Mouse (Mus musculus) CD4-positive helper T cell, adult 2 months (primary cell): Measurements from ENCODE around the gene Lgi1.
A peak's percentile ranks its signal among the peaks of the same experiment; 100 is the strongest.

Experiments
- DNase-seq: peaks from one replicate; pipeline ENCODE4 v3.0.0-alpha.2; 2012; ENCODE audit warnings: low read depth, missing footprints, low spot score

The Lgi1 gene

GRCm38 (mm10) chr19:38263829-38264504, 369 bp upstream of the Lgi1 start:
- DNase-seq: no peak

GRCm38 (mm10) chr19:38265767-38266166, 1.4 kb downstream of the Lgi1 start:
- no peak for DNase-seq

DNA sequence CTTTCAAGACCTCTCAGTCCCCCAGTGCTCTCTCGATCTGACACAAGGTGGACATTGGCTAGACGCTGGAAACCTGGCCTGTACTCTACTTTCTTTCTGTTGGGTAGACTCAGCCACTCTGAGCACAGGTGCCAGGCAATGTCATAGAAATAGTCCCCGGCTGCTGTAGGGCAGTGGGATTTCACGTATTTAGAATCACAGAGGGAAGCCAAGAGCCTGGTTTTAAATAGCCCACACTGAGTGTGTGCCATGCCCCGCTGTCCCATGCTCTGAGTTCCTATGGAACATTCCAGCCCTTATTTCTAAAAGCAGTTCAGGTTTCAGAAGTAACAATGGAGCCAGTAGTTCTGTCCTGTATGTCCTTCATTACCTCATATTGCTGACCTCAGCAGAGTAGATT, 3.1 kb downstream of the Lgi1 start:
- no peak for DNase-seq

DNA sequence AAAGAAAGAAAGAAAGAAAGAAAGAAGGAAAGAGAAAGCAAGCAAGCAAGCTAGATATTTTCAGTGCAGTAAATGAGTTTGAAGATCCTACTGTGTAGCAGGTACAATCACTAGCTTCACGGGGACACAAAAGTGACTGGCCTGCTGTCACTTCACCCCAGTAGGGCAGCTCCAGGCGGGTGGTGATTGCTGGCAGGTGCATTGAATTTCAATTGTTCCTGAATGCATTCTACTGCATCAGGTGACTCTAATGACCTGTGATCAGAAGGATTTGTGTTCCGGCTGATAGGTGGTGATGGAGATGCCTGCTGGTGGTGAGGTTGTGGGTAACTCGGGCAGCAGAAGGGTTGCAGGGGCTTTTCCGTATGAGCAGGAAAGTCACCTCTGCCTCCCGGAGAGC, 6.7 kb downstream of the Lgi1 start:
- DNase-seq: no peak

DNA sequence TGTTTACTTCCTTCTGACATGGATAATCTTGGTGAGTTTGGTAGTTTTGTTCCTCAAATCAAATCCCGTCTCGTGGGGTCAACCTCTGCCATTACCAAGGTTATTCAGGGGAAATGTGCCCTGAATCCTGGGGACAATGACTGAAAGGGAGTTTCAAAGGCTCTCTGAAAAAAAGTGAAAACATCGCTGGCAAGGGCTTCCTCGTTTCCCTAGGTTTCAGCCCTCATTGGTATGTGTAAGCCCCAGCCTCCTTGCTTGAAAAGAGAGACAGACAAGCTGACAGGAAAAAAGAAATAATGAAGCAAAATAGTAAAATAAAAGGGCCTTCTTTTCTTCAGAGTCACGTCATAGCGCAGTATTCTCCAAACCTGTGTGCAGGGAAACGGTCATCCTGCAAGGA, 9.5 kb downstream of the Lgi1 start:
- no peak for DNase-seq

GRCm38 (mm10) chr19:38274747-38275421, 10.5 kb downstream of the Lgi1 start:
- no peak for DNase-seq

DNA sequence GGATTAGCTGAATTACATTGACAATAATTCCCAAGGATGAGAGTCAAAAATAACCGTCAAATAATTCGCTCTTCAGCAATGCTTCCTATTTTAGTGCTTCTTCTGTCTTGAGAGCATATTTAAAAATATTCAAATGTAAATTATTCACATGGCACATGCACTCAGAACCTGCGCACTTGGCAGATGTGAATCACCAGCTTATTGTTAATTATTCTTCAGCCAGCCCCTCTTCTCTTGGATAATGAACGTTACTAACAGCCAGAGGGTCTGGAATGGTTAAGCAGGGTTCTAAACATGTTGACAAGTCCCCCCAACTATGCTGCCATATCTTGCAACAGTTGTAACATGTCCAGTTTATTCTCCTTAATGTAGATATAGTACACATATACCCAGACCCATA, 11.9 kb downstream of the Lgi1 start:
- DNase-seq: no peak

DNA sequence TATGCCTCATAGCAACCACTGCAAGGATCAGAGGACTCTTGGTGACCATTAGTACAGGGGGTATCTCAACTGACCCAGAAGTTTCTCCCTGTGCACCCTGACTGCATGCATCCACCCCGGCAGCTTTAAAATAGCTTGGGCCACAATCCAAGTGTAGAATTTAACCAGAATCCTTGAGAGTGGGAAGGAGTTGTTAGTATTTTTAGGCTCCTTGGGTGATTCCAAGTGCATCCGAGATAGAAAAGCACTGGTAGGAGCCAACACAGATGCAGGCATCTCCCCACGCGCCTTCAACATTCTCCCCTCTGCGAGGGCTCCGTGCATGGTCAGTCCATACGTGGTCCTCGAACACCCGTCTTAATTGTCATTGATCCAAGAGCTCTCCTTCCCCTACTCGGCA, 15.9 kb downstream of the Lgi1 start:
- DNase-seq: no peak

DNA sequence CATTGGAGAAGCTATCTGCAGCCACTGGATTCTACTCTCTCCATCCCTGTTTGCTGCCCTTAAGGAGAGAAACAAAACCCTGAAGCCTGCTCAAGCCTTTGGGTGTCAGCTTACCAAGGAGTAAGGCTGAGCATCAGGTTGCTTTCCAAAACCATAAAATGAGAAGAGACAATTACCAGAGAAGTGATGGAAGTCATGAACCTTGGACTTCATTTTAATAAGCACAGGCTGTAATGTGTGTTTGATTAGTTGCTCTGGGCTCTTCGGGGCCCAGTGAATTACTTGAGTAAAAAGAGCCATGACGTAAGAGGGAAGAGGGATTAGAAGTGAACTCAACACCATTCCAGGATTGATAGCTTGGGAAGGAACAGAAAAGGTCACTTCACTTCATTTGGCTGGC, 18.1 kb downstream of the Lgi1 start:
- DNase-seq: no peak

- no peak for DNase-seq
Observed at GRCm38 (mm10) chr19:38288556-38288955, 24.2 kb downstream of the Lgi1 start.

- no peak for DNase-seq
Observed at GRCm38 (mm10) chr19:38291432-38291831, 27.1 kb downstream of the Lgi1 start.

- DNase-seq: peak; percentile 47
Observed at GRCm38 (mm10) chr19:38298018-38298626, 33.8 kb downstream of the Lgi1 start.

GRCm38 (mm10) chr19:38308116-38308515, 43.8 kb downstream of the Lgi1 start:
- no peak for DNase-seq

DNA sequence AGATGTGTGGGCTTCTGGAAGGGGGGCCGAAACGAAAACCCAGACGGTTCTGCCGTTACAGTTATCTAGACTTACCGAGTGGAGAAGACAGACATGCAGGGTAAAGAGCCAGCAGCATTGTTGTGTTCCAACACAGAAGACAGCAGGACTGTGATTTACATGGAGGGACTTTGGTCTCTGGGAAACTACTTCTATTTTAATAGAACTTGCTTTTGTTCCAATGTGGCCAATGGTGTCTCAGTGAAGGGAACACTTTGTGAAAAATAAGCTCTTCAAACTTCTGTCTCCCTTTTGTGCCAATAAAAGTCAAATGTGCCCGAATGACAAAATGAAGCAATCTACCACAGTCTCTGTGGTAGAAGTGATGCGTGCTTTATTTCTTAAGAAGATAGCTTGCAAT, 50.8 kb downstream of the Lgi1 start:
- no peak for DNase-seq

GRCm38 (mm10) chr19:38316602-38317313, 52.4 kb downstream of the Lgi1 start:
- no peak for DNase-seq

- DNase-seq: no peak
Observed at GRCm38 (mm10) chr19:38318308-38318707, 54.0 kb downstream of the Lgi1 start.

DNA sequence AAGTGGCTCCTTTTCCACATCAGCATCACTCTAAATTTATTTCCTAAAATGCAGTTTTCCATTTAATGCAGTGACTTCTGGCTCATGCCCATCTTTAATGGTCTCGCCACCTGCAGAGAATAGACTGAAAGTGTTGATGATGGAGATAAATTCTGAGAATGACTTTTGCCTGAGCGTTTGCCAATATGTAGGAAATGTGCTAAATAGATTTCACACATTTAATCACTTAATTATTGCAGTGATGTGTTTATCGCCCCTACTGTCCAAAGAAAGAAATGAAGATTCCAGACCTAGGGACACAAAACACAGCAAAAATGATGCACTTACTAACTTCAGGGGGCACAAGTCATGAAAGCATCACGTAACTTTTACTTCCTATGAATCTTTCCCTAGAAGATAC, 54.8 kb downstream of the Lgi1 start:
- no peak for DNase-seq

DNA sequence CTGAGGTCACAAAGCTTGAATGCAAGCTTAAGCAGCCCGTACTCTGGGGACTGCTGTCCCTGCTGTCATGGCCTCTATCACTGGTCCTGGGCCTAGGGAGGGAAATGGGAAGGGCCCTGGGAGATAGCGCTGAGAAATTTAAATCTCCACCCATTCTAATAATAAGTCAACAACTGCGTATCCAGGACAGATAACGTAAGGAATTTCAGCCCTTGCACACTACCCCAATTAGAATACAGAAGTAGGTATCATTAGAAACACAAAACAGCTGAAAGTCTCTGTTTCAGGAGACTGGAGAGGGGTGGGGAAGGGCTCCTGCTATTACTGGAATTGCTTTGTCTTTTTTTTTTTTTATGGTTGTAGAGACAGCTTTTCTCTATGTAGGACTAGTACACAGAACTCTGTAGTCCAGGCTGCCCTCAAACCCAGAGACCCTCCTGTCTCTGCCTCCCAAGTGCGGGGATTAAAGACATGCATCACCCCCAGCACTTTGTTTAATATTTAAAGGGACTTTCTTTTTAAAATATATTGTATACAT, 56.4 kb downstream of the Lgi1 start:
- DNase-seq: no peak

DNA sequence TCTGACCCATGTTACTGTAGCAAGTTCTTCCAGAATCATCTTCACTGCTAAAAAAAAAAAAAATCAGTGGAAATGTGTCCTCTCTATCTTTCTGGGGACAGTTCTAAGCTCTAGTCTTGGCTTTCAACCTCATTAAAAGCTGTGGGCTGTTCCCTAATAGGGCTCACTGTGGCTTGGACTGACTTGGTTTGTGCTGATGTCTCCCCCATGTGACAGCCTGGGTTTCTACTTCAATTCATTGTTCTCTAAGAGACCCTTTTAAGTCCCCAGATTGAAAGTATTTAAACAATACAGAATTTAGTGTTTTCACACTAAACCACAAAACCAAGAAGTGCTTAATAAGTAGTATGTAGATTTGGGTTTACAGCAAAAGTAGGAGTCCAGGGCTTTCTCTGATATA, 59.4 kb downstream of the Lgi1 start:
- no peak for DNase-seq

DNA sequence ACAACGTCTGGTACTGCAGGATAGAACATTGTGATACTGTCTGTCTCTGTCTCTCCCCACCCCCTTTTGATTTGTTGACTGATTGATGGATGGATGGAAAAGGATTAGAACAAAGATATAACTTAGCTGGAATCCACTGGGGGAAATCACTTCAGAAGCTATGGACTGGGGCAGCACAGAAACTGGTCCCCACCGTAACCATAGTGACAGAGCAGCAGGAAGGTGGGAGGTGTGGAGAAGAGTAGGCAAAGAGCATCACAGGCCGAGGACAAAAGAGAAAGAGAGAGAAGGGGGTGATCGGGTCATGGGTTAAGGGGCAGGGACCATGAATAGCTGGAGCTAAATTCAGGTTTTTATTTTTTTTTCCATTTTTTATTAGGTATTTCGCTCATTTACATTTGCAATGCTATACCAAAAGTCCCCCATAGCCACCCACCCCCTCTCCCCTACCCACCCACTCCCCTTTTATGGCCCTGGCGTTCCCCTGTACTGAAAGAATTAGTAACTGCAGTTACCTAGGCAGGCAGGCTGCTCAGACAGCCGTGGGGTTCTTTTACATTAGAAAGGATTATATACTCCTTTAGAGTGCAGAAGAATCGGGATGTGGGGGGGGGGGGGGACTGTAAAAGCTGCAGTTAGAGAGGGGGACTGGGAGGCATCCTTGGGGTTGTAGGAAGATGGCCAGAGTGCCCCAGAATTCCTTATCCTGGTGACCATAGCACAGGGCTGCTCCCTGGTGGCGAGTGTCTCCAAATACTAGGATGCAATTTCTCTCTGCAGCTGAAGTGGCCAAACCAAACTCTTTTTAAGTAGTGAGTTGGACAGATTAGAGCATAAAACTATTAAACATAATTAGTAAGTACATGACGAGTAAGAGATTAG, 60.1 kb downstream of the Lgi1 start:
- DNase-seq: no peak

DNA sequence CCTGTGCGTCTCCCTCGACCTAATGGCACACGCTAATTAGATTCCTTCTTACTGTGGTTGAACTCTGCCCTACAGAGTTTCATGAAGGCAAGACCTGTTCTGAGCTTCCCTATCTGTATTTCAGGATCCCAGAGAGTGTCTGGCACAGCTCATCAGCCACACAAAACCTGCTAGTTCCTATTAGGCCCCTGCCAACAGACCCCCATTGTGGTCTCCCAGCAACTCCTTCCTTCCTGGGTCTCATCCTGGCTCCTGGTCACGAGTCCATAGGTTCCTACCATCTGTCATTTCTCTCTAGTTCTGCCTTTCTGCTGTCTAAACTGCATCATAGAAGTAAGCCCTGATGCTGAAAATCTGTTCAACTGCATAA, 60.7 kb downstream of the Lgi1 start:
- no peak for DNase-seq
